Mouse (Mus musculus): ENCODE data around the gene Krt71.
"Not testable (repeated sequence)": the region's sequence is repeated elsewhere in the genome, so short reads cannot be mapped to it uniquely, and the experiment has no call there.

The Krt71 gene

DNA sequence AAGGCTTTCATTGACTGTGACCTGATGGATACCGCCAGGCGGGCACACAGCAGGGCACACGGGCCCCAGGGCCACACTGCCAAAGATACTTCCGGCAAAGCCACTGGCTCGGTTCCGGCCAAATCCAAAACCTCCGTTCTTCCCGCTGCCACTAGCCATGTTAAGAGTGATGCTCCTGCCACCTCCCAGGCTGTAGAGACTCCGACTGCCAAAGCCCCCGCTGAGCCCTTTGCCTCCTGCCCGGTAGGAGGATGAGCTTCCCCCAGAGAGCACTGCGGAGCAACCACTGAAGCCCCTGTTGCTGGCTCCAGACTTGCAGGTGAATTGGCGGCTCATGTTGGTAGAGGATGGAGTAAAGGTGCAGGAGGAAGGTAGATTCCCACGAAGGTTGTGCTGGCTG, at the start of gene Krt71:
TSS of gene Krt71 (minus strand) at position 399 of the 400 bp plus-strand sequence.
- no peak for DNase-seq (ENCODE audit: inconsistent ontology term)

DNA sequence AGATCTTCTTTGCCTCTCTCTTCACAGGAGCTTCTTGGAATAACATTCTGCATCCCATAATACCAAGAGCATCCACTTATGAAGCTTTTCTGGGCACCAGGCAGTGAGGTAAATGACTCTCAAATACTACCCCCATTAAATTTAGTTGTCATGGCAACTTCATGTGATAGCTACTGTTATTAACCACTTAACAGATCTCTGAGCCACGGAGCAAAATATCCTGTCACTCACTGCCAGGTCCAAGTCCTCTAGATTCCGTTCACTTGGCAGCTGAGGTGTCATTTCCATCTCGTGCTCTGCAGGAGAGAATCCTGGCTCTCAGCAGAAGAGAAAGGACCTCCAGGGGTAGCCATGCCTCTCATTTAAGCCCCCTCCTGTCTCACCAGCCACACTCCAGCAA, 48.0 kb upstream of the Krt71 start:
- no peak for DNase-seq (ENCODE audit: inconsistent ontology term)

DNA sequence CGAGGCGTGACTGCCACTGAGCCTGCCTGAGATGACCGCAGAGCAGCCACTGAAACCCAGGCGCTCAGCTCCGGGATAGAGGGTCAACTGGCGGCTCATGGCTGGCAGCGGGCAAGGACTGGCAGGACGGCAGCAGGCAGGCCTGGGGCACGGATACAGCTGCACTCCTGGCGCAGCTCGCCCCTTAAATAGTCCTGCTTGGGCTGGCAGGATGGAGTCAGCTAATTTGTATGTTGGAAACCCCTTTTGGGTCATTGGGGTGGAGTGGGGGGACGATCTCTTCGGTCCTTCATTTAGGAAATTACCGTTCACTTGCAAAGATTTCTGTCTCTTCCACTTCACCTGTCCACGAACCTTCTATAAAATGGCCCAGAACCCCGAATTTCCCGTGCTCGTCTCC, 43.5 kb upstream of the Krt71 start, which contains the start of gene Krt72:
TSS of gene Krt72 (minus strand) at position 101 of the 400 bp plus-strand sequence.
- no peak for DNase-seq (ENCODE audit: inconsistent ontology term)

DNA sequence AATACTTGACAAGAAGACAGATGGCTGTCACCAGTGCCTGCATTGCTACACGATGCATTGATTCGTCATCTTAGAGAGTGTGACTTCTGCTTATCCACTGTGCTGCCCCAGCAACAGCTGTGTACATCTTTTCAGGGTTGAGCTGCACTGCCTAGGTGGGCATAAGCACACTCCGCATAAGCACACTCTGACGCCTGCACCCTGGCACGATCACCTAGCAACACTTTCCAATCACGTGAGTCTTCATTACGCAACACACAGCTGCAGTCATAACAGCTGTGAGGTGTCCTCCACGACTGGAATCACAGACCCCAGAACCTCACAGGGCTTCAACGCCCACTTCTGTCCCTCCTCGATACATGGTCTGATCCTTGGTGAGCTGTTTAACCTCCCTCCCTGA, 30.5 kb upstream of the Krt71 start:
- no peak for DNase-seq (ENCODE audit: inconsistent ontology term)

DNA sequence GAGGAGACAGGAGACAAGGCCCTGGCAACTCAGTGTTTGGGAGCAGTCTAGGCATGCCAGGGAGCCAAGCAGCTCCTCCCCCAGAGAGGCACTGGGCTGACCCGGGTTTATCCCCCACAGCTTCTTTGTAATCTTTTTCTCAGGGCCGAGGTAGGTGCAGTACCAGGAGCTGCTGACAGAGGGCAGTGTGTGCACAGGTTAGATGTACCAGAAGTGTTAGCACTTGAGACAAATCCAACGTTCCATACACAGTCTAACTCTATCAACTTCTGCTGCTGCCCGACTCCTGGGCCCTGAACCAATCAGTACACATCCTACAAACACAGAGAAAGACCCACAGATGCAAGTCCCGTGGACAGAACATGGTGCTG, 29.8 kb upstream of the Krt71 start:
- peak; percentile 84 for DNase-seq (ENCODE audit: inconsistent ontology term)

DNA sequence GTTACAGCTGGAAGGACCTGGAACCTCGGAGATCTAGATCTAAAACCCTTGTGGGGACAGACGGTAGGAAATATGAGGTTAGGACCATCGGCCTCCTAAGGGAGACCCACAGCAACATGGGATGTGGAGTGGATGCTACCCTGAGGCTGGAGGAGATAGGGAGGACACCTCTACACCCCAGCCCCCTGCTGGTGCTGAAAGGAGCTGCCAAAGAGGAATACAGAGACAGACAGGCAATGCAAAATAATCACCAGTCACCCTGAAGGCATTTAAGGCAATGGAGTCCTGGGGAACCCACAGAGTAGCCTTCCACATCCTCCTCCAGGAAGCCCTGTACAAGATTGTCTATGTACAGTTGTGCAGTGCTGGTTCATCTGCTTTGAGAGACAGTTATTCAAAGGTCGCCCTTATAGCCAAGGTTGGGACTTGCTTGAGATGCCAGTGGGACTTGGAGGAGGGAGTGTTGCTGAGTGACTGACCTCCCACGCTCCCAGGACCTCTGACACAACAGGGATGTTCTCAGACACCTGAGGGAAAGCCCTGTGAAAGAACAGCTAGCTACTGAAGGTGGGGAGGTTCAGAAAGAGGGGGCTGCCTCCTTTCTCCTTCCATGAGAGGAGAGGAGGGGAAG, 29.3 kb upstream of the Krt71 start:
- DNase-seq (ENCODE audit: inconsistent ontology term) = peak; percentile 50

DNA sequence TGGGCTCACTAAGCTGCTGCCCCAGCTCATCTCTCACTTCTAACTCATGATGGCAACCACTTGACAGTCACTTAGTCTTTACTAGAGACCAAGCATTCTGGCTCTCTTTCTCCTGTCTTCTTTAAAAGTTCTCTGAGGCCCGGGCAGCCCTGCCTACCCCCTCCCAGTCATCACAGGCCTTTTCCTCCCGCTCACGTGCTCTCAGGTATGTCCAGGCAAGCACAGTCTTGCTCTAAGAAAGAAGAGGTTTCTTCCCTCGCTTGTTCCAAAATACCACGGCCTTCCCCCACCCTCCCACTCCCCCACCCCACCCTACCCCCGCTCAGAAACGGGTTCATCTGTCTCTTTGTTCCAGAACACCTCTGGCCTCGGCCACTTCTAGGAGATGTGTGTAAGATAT, 27.3 kb upstream of the Krt71 start:
- no peak for DNase-seq (ENCODE audit: inconsistent ontology term)

DNA sequence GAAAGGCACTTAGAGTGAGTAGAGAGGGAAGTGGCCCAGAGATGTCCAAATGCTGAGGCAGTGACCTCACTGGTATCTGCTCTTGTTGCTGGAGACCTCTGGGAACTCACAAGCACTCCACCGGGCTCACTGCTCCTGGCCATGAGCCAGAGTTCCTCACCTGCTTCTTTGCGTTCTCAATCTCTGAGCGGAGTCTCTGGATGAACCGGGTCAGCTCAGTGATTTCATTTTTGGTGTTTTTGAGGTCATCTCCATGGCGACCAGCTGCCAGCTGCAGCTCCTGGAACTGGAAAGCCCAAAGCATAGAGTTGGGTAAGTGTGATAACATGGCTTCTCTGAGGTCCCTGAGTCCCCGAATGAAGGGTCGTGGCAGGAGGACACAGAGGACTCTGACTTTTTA, 5.1 kb downstream of the Krt71 start:
- no peak for DNase-seq (ENCODE audit: inconsistent ontology term)

DNA sequence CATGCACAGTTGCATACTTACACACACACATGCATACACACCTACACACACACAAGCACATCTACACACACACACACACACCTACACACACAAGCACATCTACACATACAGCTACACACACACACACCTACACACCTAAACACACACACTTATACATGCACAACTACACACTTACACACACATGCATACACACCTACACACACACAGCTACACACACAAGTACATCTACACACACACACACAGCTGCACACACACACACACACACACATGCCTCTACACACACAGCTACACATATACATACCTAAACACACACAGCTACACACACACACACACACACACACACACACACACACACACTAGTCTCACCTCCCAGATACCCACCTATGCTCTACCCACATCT, 12.3 kb downstream of the Krt71 start:
- no peak for DNase-seq (ENCODE audit: inconsistent ontology term)

DNA sequence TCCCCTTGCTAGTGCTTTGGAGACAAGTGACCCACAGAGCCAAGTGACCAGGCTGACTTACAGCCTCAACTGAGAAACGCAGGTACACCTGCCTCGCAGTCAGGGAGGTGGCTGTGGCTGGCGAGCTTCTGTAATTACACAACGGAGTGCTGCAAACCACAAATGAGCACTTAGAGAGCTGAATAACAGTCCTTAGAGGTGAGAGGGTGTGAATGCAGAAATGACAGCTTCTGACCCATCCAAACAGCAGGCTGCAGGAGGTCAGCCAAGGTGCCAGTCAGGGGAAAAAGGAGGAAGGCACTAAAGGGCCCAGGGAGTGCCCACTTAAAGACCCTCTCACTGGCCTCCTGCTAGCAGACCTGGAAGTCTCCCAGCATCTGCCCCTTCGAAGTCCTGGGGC, 18.2 kb downstream of the Krt71 start:
- no peak for DNase-seq (ENCODE audit: inconsistent ontology term)

DNA sequence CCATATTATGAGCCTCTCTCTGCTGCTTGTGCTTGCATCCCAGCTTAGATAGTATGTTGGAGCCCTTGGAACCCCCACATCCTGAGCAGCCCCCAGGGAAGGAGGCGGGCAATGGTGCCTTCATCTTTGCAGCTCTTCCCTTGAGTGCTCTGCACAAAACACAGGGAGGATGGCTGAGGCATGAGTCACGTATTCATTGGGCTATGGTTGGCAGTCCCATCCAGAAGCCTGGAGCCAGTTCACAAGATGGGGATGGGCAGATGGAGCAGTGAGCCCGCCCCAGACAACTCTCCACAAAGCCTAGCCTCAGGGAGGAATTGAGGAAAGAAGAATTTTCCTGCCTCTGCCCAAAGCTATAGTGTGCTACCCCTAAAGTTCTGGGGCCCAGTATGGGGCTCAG, 27.1 kb downstream of the Krt71 start:
- DNase-seq (ENCODE audit: inconsistent ontology term) = peak; percentile 61

DNA sequence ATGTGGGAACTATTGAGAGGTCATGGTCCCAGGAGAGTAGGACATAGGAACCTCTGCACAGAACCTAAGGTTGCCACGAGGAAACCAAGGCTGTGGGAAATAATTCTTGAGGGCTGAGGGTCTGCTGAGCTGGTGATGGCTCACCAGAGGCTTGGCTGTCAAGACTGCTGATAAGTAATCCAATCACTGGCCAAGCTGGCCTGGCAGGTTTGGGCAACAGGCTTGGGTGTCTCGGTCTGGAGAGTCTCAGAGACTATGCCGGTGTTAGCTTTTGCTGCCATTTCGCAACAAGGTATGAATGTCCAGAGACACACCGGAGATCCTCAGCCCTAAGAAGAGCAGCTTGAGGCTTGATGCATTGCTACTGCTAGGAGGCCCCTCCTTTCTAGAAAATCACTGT, 28.6 kb downstream of the Krt71 start:
- DNase-seq (ENCODE audit: inconsistent ontology term) = no peak

DNA sequence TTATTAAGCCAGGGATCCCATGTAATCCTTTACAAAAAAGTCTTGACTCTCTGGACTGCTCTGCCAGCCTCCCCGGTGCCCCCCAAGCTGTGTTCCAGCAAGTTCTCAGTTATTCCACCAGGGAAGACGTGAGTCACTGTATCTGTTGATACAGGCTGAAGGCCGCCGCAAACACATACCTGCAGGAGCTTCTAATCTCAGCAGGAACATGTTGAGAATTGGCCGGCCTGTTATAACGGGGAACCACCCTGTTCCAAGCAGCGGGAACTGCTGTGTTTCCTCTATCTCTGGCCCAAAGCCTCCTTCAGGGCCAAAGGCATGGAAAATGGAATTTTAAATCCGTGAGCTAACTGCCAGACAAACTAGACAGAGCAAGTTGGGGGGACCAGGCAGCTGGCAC, 29.2 kb downstream of the Krt71 start:
- DNase-seq (ENCODE audit: inconsistent ontology term) = no peak

DNA sequence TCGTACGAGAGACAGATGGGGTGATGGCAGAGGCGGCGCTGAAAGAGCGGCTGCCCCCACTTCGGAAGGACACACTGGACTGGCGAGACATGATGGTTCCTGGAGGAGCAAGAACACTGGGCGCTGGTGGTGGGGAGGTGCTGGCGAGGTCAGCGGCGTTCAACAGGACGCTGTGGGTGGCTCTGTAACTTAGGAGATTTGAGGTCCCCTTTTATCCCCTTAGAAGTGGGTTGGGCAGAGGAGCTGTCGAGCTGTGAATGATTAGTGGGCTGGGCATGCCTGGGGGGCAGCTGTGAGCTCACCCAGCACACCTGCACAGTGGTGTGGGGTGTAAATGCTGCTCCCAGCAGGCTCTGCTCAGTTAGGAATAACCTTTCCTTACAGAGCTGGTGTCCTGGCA, 30.2 kb downstream of the Krt71 start, which contains the start of gene Krt5:
TSS of gene Krt5 (minus strand) at position 179 of the 400 bp plus-strand sequence.
- DNase-seq (ENCODE audit: inconsistent ontology term) = no peak

DNA sequence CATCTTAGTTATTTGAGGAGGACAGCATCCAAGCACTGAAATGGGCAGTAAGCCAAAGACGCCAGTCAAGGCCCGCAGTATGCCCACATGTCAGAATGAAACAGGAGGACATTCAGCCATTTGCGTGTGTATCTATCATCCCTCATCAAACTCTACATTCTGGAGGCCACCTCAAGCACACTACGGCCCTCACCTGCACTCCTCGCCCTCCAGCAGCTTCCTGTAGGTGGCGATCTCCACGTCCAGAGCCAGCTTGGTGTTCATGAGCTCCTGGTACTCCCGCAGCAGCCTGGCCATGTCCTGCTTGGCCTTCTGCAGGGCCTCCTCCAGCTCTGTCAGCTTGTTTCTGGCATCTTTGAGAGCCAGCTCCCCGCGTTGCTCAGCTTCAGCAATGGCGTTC, 34.2 kb downstream of the Krt71 start:
- no peak for DNase-seq (ENCODE audit: inconsistent ontology term)

DNA sequence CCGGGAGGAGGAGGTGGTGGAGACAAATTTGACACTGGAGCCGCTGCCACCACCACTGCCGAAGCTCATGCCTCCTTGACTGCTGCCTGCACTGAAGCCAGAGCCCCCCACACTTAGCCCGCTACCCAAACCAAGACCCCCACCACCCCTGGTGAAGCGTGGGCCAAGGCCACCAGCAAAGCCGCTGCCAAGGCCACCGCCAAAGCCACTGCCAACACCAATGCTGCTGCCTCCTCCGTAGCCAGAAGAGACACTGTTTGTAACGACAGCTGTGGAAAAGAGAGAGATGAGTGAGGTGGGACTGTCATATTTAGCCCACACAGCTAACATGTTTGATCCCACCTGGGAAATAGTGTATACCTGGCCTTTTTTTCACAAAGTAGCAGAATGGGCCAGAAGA, 35.5 kb downstream of the Krt71 start:
- DNase-seq (ENCODE audit: inconsistent ontology term) = no peak

DNA sequence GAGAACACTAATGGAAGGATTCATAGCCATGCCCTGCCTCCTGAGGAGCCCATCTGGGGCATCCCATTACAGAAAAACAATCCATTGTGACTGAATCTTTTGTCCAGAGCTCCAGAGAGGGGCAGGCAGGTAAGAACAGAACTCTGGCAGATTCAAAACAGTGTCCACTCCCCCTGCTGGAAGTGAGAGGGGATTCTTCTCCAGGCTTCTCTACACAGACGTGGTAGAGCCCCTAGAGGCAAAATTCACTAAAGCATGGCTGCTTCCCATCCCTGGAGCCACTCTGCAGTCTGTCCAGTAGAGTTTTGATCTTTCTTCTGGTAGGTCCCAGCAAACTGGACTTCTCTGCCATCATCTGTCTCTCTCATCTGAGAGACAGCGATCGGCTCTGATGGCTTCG, 38.8 kb downstream of the Krt71 start:
- DNase-seq (ENCODE audit: inconsistent ontology term) = no peak

DNA sequence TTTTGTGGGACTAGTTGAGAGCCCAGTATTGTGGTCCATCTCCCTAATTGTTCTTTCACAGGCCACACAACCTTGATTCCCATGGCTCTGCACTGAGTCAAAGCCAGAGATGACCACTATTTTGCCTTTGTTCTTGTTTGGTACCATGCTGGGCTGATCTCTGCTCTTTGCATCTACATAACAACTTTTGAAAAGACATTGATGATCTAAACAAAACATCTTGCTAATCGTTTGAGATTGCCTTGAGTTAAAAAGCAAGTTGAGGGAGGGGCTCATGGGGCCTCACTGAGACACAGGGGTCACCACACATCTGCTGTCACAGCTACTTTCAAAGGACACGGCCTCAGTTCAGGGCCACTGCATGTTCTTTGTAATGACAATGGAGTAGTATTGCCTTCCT, 40.5 kb downstream of the Krt71 start:
- no peak for DNase-seq (ENCODE audit: inconsistent ontology term)

DNA sequence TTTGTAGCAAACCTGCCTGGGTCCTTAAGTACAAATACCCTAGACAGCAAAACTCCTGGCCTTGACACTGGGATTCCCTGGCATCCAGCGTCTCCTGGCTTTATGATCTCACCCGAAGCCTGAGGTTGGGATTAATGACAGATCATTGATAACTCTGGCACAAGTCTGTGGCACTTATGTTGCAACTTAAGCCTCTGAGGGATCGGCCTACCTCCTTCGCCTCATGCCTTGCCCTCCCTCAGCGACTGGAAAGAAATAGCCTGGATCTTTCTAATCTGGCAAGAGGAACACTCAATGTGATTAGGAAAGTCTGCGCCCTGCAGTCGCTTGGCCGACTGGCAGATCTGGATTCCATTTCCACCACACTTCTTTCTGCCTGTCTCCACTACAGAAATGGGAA, 43.0 kb downstream of the Krt71 start:
- DNase-seq (ENCODE audit: inconsistent ontology term) = no peak

DNA sequence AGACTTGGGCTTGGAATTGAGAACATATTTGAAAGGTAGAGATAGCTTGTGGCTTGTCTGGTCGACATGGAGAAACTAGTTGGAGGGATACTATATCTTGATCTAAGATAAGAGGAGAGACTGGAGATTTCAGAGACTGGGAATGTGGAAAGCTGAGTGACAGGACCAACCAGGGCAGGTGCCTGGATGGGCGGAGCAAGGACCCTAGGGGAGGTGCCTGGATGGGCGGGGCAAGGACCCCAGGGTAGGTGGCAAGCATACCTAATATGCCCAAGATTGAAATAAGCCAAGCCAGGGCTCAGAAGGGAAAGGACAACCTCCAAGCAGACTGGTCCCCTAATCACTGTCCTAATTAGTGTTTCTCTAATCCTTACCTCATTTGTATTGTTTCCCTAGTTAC, 43.7 kb downstream of the Krt71 start:
- no peak for DNase-seq (ENCODE audit: inconsistent ontology term)

DNA sequence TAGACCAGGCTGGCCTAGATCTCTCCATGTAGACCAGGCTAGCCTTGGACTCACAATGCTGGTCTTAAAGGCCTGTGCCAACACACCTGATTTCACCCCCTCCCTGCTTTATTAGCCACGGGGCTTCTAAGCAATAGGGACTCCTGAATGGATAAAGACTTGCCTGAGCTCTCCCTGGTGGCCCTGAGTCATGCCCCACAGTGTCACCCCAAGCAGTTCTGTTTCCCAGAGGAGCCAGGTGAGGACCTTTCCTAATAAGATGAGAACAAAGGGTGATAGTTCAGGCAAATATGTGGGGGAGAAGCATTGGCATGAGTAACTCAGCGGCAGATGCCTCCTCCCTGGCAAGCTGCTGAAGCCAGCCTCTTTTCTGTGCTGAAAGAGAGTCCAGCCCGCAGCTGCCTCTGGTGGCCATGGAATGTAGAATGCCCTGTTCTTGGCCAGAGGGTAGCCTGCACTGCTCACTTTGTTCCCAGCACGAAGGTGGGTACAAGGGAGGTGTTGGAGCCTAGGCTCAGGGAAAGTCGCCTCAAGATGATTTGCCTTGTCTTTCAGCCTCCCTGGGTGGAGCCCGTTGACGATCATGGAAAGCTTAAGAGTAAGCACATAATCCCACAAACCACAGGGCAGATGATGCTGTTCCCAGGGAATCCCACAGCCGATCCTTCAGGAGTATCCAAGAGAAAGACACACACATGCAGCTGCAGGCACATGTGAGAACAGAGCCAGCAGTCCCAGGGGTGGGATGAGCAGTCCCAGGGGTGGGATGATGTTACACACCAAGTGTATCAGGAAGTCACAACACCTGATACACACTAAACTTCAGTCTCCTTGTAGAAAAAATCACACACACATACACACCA, 45.4 kb downstream of the Krt71 start:
- peak; percentile 56 for DNase-seq (ENCODE audit: inconsistent ontology term)

DNA sequence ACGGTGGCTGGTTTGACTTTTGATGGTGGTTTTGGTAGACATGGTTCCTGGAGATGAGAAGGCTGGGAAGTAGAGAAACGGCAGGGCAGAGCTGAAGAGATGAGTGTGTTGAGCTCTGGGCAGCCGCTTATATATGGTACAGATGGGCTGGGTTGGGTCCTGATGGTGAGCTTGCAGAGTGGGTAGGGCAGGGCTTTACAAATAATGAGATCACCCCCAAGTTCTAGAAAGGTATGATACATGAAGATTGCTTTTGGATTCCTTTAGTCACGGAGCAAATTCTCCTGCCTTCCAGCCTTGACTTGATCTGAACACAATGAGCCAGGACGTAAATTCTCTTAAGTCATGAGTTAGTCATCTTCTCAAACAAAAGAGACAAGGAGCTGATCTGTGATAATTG, 48.7 kb downstream of the Krt71 start, which contains the start of gene Krt6a:
TSS of gene Krt6a (minus strand) at position 101 of the 400 bp plus-strand sequence.
- DNase-seq (ENCODE audit: inconsistent ontology term) = no peak

DNA sequence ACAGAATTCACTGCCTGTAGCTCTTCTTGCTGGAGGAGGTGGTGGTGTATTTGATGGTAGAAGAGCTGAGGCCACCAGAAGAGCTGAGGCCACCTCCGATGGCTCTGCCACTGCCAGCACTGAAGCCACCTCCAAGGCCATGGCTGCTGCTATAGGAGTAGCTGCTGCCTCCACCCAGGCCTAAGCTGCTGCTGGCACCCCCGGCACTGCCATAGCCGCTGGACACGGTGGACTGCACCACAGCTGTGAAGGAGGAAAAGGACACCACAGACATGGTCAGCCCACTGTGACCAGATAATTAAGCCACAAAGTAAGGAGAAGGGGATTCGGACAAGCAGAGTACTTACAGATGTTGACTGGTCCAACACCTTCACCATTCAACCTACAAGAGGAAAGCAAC, 52.4 kb downstream of the Krt71 start:
- DNase-seq (ENCODE audit: inconsistent ontology term) = not testable (repeated sequence)

Data from Muller cell, postnatal 12 days (primary cell).